Mouse (Mus musculus) megakaryocyte, embryonic 14.5 days (primary cell): ENCODE data around the gene Zfp654.

Experiments
- FLI1 ChIP-seq: IDR thresholded peaks from 2 replicates; pipeline ENCODE4 v1.6.1; 2012; ENCODE audit warnings: low read length, inconsistent platforms, mixed read lengths
- GATA1 ChIP-seq: IDR thresholded peaks from 3 replicates; pipeline ENCODE4 v1.6.1; 2012; ENCODE audit warnings: mixed read lengths, low read length, inconsistent platforms, borderline replicate concordance

DNA sequence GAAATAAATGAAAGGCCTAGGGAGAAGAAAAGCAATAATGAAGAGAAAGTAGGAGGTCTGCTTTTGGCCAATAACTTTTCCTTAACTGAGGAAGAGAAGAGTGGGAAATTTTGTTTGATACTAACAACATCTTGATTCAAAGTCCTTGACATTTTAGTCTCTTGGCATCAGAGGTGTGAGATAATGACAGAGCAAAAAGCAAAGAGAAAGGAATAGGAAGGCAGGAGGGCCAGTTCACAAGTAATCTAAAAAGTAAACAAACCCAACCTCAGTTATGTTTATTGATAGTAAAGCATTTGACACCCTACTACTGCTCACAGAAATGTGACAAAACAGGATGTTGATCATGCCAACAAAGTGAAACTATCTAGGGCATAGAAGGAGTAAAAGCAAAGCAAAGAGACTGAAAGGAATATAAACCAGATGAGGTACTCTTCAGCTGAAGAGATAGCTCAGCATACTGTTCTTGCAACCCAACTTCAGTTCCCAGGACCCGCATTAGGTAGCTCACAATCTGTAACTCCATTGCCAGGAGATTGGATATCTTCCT is 15.4 kb downstream of the Zfp654 start:
- TF ChIP-seq FLI1 (no peak), GATA1 (no peak)
